Mouse (Mus musculus): ENCODE results near the gene Cpm. TPM values are rescaled to one million over a fixed set of nuclear protein-coding genes. Genes with fewer than 3 reads are reported as not detected.
A peak's percentile ranks its signal among the peaks of the same experiment; 100 is the strongest.

Gene Cpm
- total RNA-seq, 2 experiments from 2014 or later, result 5.1 to 5.3 TPM

DNA sequence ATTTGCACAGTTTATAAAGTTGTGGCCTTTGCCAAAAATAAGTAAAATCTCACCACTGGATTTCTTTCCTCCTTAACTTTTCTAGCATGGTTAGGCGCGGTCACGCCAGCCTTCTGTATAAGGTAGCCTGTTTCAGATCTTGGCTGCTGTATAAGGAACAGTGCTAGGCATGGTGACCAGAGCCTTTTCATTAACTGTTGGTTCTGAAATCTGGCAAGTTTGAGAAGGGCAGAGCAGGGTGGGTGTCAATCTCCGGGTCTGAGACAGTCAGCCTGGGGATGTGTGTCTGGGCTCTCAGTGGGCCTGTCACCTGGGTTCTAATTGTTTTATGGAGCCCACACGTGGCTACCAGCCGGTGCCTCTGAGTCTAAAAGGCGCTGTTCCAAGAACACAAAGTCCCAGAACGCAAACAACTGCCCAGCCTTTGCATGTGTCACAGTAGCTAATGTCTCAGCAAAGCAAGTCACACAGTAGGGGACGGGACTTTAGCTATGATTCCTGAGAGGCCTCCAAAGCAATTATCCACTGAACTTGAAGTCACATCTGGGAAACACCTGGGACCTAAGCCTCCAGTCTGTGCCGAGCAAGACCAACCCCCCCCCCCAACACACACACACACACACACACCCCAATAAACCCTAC, 40.3 kb downstream of the Cpm start:
- intact Hi-C loops (cut with DNase I), result no loop called here
- no peak for DNase-seq

- DNase-seq, result no peak
- intact Hi-C loops (cut with DNase I), result no loop called here
Observed at GRCm38 (mm10) chr10:117670092-117670491, 40.8 kb downstream of the Cpm start.

DNA sequence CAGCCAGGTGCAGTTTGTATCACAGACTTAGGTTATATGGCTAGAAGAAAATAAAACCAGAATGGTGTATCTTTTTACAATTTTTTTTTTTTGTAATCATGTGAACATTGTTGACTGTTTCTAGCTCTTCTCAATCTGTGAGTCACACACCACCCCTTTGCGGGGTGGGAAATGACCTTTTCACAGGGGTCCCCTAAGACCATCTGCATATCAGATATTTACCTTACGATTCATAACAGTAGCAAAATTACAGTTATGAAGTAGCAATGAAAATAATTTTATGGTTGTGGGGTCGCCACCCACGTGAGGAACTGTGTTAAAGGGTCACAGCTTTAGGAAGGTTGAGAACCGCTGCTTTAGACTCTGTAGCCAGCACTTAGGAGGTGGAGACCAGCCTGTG, 41.5 kb downstream of the Cpm start:
- intact Hi-C loops (cut with DNase I), result no loop called here
- no peak for DNase-seq

- intact Hi-C loops (cut with DNase I), result no loop called here
- DNase-seq, result no peak
Observed at GRCm38 (mm10) chr10:117671266-117671665, 42.0 kb downstream of the Cpm start.

DNA sequence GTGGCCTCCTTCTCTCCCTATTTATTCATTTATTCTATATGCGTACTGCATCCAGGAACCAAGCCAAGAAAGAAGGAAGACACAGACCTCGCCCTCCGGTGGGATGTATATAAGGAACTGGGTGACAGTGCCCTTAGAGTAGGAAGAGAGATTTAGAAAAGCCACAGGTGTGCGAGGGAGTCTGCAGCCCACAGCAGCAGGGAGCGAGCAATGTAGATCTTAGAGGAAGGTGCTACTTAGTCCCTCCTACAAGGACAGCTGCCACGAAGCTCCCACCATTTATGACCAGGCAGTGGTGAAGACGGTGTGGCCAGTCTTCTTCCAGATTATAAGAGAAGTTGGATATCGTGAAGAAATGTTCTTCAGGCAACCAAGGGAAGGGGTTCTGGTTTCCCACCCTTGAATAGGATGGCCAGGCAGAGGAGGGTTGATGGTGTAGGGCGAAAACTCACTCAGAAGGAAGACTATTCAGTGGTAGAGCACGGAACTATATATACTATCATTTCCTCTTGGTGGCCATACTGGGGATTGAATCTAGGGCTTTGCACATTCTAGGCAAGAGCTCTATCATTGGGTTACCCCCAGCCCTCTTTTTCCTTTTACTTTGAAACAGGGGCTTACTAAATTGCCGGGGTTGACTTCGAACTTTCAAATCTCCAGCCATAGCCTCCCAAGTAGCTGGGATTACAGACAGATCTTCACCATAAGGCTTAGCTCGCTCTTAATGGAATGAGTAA, 42.8 kb downstream of the Cpm start:
- intact Hi-C loops (cut with DNase I), result no loop called here
- no peak for DNase-seq

- intact Hi-C loops (cut with DNase I), result no loop called here
Observed at GRCm38 (mm10) chr10:117672693-117673092, 43.4 kb downstream of the Cpm start.

DNA sequence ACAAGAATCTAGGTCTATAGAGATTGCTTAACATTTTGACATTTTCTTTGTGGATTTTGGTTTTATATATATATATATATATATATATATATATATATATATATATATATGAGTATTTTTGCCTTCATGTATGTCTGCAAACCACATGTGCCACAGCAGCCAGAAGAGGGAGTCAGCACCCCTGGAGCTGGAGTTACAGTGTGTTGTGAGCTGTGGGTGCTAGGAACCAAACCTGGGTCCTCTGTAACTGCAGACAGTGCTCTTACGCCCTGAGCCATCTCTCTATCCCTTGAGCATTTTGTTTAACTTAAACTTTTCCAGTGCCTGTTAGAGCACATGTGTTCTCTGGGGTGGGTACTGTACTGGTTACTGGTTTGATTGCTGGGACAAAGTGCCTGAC, 44.6 kb downstream of the Cpm start:
- DNase-seq, result no peak
- intact Hi-C loops (cut with DNase I), result no loop called here

More at GRCm38 (mm10) chr10:117672693-117673092, 43.4 kb downstream of the Cpm start:
- DNase-seq, result no peak

DNA sequence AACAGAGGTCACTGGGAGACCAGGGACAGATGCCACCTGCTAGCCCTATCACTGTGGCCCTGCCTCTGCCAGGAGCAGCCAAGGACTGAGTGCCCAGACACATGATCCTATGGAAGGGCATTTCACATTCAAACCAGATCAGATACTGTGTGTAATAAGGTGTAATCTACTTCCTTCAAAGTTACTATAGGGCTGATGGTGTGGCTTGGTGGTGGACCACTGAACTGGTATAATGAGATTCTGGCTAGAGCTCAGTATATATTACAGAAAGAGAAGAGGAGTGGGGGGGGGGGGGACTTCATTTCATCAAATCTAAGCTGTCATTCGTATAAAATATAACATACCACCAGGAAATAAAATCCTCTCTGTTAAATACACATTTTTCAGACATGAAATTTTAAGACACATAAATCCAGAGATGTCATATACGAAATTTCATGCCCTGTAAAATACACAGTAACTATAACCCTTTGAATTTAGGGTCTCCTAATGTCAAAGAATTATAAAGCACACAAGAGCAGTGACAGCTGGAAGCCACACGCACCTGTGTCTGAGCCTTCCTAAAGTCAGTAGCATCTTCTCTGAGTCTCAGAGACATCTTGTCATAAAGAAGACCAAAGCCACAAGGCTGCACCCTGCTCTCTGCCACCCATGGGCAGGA, 45.2 kb downstream of the Cpm start:
- intact Hi-C loops (cut with DNase I), result no loop called here
- no peak for DNase-seq

- intact Hi-C loops (cut with DNase I), result loop anchor here (2.0 kb wide), 1 partner anchor 159 kb away; no protein-coding TSS in a partner anchor
Observed at GRCm38 (mm10) chr10:117675096-117676035, 46.1 kb downstream of the Cpm start.

GRCm38 (mm10) chr10:117676036-117676643, 46.8 kb downstream of the Cpm start:
- DNase-seq, result no peak

More at GRCm38 (mm10) chr10:117675096-117676035, 46.1 kb downstream of the Cpm start:
- peak; percentile 24 to 57 for DNase-seq

DNA sequence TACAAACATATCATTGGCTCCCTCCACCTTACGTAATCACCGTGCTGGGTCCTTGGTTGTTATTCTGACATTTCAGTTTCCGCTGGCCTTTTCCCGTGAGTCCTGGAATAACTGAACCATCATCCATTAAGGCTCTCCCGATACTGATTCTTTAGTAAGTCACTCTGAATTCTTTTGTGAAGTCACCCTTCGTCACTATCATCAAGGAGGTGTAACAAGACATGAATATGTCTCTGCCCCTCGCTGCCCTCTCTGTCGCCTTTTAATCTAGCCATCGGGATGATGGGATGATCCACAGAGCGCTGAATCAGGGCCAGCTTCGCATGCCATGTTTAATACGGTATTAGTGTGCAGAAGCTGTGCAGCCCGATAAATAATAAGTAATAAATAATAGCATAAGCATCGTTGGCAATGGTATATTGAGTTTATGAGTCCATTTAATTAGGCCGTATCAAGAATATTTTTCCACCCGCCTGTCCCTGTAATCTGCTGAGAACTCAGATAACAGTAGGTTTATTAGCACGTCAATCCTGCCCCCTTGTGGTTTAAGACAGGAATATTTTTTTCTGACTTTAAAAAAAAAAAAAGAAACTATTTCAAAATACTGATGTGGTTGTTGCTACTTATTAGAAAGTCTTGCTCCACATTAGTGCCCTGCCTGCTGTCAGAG, 47.5 kb downstream of the Cpm start:
- intact Hi-C loops (cut with DNase I), result loop anchor here (1.0 to 2.0 kb wide), 2 partner anchors 160 to 221 kb away; no protein-coding TSS in a partner anchor
- DNase-seq, result peak in 1 of 2 experiments; percentile 30

More at GRCm38 (mm10) chr10:117676036-117676643, 46.8 kb downstream of the Cpm start:
- intact Hi-C loops (cut with DNase I), result loop anchor here (2.0 kb wide), 1 partner anchor 159 kb away; no protein-coding TSS in a partner anchor

- intact Hi-C loops (cut with DNase I), result loop anchor here (1.0 to 2.0 kb wide), 2 partner anchors 161 to 222 kb away; no protein-coding TSS in a partner anchor
Observed at GRCm38 (mm10) chr10:117677494-117678236, 48.4 kb downstream of the Cpm start.

DNA sequence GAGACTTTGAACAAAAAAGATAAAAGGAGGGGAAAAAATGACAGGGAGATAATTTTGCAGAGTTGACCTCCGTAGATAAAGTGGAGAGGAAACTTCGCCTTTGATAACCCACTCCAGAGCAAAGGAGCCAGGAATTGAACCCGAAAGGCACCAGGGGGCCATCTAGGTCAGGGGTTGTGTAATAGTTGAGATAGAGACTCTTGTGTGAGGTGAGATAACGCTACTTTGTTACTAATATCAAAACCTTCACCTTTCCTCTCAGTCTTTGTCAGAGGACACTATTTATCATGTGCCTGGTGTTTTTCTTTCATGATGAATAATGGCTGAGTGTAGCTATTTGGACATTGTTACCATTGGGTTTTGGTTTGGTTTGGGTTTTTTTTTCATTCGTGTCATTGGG, 49.1 kb downstream of the Cpm start:
- intact Hi-C loops (cut with DNase I), result no loop called here
- DNase-seq, result no peak

More at GRCm38 (mm10) chr10:117677494-117678236, 48.4 kb downstream of the Cpm start:
- DNase-seq, result no peak

- DNase-seq, result no peak
Observed at GRCm38 (mm10) chr10:117679029-117679686, 49.9 kb downstream of the Cpm start.

GRCm38 (mm10) chr10:117679963-117680473, 50.7 kb downstream of the Cpm start:
- DNase-seq, result no peak
- intact Hi-C loops (cut with DNase I), result no loop called here

More at GRCm38 (mm10) chr10:117679029-117679686, 49.9 kb downstream of the Cpm start:
- intact Hi-C loops (cut with DNase I), result no loop called here

DNA sequence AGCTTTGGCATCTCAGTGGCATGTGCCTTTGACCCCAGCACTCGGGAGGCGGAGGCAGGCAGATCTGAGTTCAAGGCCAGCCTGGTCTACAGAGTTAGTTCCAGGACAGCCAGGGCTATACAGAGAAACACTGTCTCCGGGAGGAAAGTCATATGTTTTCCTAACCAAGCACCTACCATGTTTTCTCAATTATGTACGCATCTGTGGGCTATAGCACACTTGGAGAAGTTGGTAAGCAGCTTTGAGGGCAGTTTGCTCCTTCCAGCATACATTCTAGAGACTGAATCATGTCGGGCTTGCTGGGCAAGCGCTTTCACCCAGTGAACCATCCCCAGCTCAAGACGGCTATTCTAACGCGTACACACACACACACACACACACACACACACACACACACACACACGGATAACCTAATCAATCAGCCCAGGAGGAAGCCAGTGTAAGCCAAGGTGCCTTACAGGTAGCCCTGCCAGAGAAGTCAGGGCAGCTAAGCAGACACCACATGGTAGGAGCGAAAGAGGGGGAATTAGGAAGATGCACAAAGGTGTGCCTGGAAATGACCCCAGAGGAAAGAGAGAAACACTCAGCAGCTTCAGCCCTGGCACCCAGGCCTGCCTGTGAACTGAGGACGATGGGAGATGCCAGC, 51.7 kb downstream of the Cpm start:
- intact Hi-C loops (cut with DNase I), result no loop called here
- DNase-seq, result no peak

DNA sequence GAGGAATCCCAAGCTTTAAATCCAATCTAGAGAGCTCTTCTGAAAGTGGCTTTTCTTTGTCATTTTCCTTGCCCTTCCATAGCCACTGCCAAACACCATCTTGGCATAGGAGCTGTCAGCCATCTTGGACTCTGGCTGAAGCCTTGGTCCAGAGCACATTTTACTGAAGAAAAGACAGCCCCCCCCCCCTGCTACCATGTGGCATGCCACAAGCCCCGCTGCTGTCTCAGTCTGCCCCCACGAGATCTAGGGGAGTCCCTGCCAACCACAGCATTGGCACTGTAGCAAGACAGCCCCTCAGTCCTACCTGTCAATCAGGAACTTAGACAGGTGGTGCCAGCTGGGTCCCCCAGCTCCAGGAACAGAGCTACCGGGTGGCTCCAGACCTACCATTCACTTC, 52.2 kb downstream of the Cpm start:
- DNase-seq, result no peak
- intact Hi-C loops (cut with DNase I), result no loop called here

Measured in heart, postnatal 14 days (tissue).